Mouse (Mus musculus): ENCODE measurements around the gene Itpr1. TPM values are rescaled to one million over a fixed set of nuclear protein-coding genes. Genes with fewer than 3 reads are reported as not detected.
A peak's percentile ranks its signal among the peaks of the same experiment; 100 is the strongest.

Itpr1 gene
- polyA plus RNA-seq, 1 experiment from 2014 or later: 10.8 TPM

GRCm38 (mm10) chr6:108244571-108244970 lies 31.7 kb downstream of the Itpr1 start:
- peaks cover 40% of the 10 kb centered on the region for H3K4me1 ChIP-seq
- 74% methylated on average over 8 of the region's 8 CpGs for WGBS

GRCm38 (mm10) chr6:108246369-108247085 lies 33.6 kb downstream of the Itpr1 start:
- Histone ChIP-seq H3K27ac (replicated peaks) (0 out of 2 replicates have a peak overlapping the region, but pooled peaks have one; percentile 34), H3K4me3 (replicated peaks) (no peak overlapping the region), H3K36me3 (no peaks in the 10 kb centered on the region), H3K9ac (no peak overlapping the region), H3K27me3 (no peaks in the 10 kb centered on the region), H3K9me3 (replicated peaks) (no peaks in the 10 kb centered on the region), H3K4me1 (peaks cover 34% of the 10 kb centered on the region), H3K4me2 (replicated peaks) (no peak overlapping the region)
- no peak for ATAC-seq (ENCODE audit: insufficient number of reproducible peaks, low FRiP score, low TSS enrichment, low read depth)
- WGBS: 63% methylated on average over 3 of the region's 3 CpGs

More at GRCm38 (mm10) chr6:108244571-108244970, 31.7 kb downstream of the Itpr1 start:
- Histone ChIP-seq H3K9me3 (replicated peaks) (no peaks in the 10 kb centered on the region), H3K4me2 (replicated peaks) (no peak overlapping the region), H3K9ac (no peak overlapping the region), H3K27ac (replicated peaks) (no peak overlapping the region), H3K4me3 (replicated peaks) (no peak overlapping the region), H3K27me3 (no peaks in the 10 kb centered on the region), H3K36me3 (no peaks in the 10 kb centered on the region)
- no peak for ATAC-seq (ENCODE audit: insufficient number of reproducible peaks, low FRiP score, low TSS enrichment, low read depth)

GRCm38 (mm10) chr6:108247211-108247610 lies 34.3 kb downstream of the Itpr1 start:
- Histone ChIP-seq H3K9ac (no peak overlapping the region), H3K27me3 (no peaks in the 10 kb centered on the region), H3K4me3 (replicated peaks) (no peak overlapping the region), H3K4me1 (peaks cover 34% of the 10 kb centered on the region), H3K27ac (replicated peaks) (no peak overlapping the region), H3K36me3 (no peaks in the 10 kb centered on the region), H3K4me2 (replicated peaks) (no peak overlapping the region), H3K9me3 (replicated peaks) (no peaks in the 10 kb centered on the region)
- ATAC-seq (ENCODE audit: insufficient number of reproducible peaks, low FRiP score, low TSS enrichment, low read depth): no peak
- 70% methylated on average over 2 of the region's 3 CpGs for WGBS

GRCm38 (mm10) chr6:108248519-108248918 lies 35.6 kb downstream of the Itpr1 start:
- H3K9me3 ChIP-seq (replicated peaks): no peaks in the 10 kb centered on the region
- peak overlapping the region; percentile 79 for H3K27ac ChIP-seq (replicated peaks)
- peak; percentile 73 for ATAC-seq (ENCODE audit: insufficient number of reproducible peaks, low FRiP score, low TSS enrichment, low read depth)
- H3K4me2 ChIP-seq (replicated peaks): no peak overlapping the region
- WGBS: 11% methylated on average over 4 of the region's 4 CpGs
- H3K4me1 ChIP-seq: peaks cover 34% of the 10 kb centered on the region
- H3K36me3 ChIP-seq: no peaks in the 10 kb centered on the region
- no peaks in the 10 kb centered on the region for H3K27me3 ChIP-seq
- no peak overlapping the region for H3K4me3 ChIP-seq (replicated peaks)
- H3K9ac ChIP-seq: no peak overlapping the region

GRCm38 (mm10) chr6:108249031-108249917 lies 36.4 kb downstream of the Itpr1 start:
- no peaks in the 10 kb centered on the region for H3K36me3 ChIP-seq
- peaks cover 34% of the 10 kb centered on the region for H3K4me1 ChIP-seq
- no peak overlapping the region for H3K4me2 ChIP-seq (replicated peaks)
- no peak overlapping the region for H3K9ac ChIP-seq
- H3K27ac ChIP-seq (replicated peaks): peak overlapping the region; percentile 79
- H3K27me3 ChIP-seq: no peaks in the 10 kb centered on the region
- no peaks in the 10 kb centered on the region for H3K9me3 ChIP-seq (replicated peaks)
- no peak overlapping the region for H3K4me3 ChIP-seq (replicated peaks)
- WGBS: 19% methylated on average over 9 of the region's 9 CpGs
- peak; percentile 73 for ATAC-seq (ENCODE audit: insufficient number of reproducible peaks, low FRiP score, low TSS enrichment, low read depth)

- WGBS: 48% methylated on average over 3 of the region's 3 CpGs
These were observed 37.0 kb downstream of the Itpr1 start for GRCm38 (mm10) chr6:108249918-108250225.

GRCm38 (mm10) chr6:108250416-108250815 lies 37.5 kb downstream of the Itpr1 start:
- no peak overlapping the region for H3K27ac ChIP-seq (replicated peaks)
- no peaks in the 10 kb centered on the region for H3K9me3 ChIP-seq (replicated peaks)
- no peaks in the 10 kb centered on the region for H3K27me3 ChIP-seq
- no peak overlapping the region for H3K9ac ChIP-seq
- H3K4me3 ChIP-seq (replicated peaks): no peak overlapping the region
- H3K4me1 ChIP-seq: peaks cover 34% of the 10 kb centered on the region
- H3K36me3 ChIP-seq: no peaks in the 10 kb centered on the region
- no peak overlapping the region for H3K4me2 ChIP-seq (replicated peaks)
- WGBS: 69% methylated on average over 4 of the region's 4 CpGs
- no peak for ATAC-seq (ENCODE audit: insufficient number of reproducible peaks, low FRiP score, low TSS enrichment, low read depth)

More at GRCm38 (mm10) chr6:108249918-108250225, 37.0 kb downstream of the Itpr1 start:
- H3K4me3 ChIP-seq (replicated peaks): no peak overlapping the region
- no peak for ATAC-seq (ENCODE audit: insufficient number of reproducible peaks, low FRiP score, low TSS enrichment, low read depth)
- H3K9ac ChIP-seq: no peak overlapping the region
- no peaks in the 10 kb centered on the region for H3K36me3 ChIP-seq
- no peaks in the 10 kb centered on the region for H3K9me3 ChIP-seq (replicated peaks)
- H3K27me3 ChIP-seq: no peaks in the 10 kb centered on the region
- peaks cover 34% of the 10 kb centered on the region for H3K4me1 ChIP-seq
- no peak overlapping the region for H3K27ac ChIP-seq (replicated peaks)
- H3K4me2 ChIP-seq (replicated peaks): no peak overlapping the region

- 85% methylated on average over 13 of the region's 13 CpGs for WGBS
- Histone ChIP-seq H3K9me3 (replicated peaks) (no peaks in the 10 kb centered on the region), H3K27ac (replicated peaks) (no peak overlapping the region), H3K4me3 (replicated peaks) (no peak overlapping the region), H3K9ac (no peak overlapping the region), H3K4me2 (replicated peaks) (no peak overlapping the region), H3K36me3 (no peaks in the 10 kb centered on the region), H3K27me3 (no peaks in the 10 kb centered on the region), H3K4me1 (peaks cover 26% of the 10 kb centered on the region)
- ATAC-seq (ENCODE audit: insufficient number of reproducible peaks, low FRiP score, low TSS enrichment, low read depth): no peak
These were observed 39.9 kb downstream of the Itpr1 start for GRCm38 (mm10) chr6:108252565-108253360.

- Histone ChIP-seq H3K4me2 (replicated peaks) (no peak overlapping the region), H3K27ac (replicated peaks) (no peak overlapping the region), H3K4me3 (replicated peaks) (no peak overlapping the region), H3K9ac (no peak overlapping the region), H3K9me3 (replicated peaks) (no peaks in the 10 kb centered on the region), H3K27me3 (no peaks in the 10 kb centered on the region), H3K36me3 (no peaks in the 10 kb centered on the region), H3K4me1 (peaks cover 10% of the 10 kb centered on the region; the same call in 1 of the 2 replicates)
- ATAC-seq (ENCODE audit: insufficient number of reproducible peaks, low FRiP score, low TSS enrichment, low read depth): no peak
- 62% methylated on average over 9 of the region's 9 CpGs for WGBS
These were observed 41.5 kb downstream of the Itpr1 start for GRCm38 (mm10) chr6:108254132-108255064.

- no peaks in the 10 kb centered on the region for H3K36me3 ChIP-seq
- H3K27me3 ChIP-seq: no peaks in the 10 kb centered on the region
- H3K4me1 ChIP-seq: peaks cover 7% of the 10 kb centered on the region; the same call in 1 of the 2 replicates
- no peak for ATAC-seq (ENCODE audit: insufficient number of reproducible peaks, low FRiP score, low TSS enrichment, low read depth)
- H3K4me2 ChIP-seq (replicated peaks): no peak overlapping the region
- WGBS: 51% methylated on average over 4 of the region's 4 CpGs
- H3K9ac ChIP-seq: no peak overlapping the region
- no peaks in the 10 kb centered on the region for H3K9me3 ChIP-seq (replicated peaks)
- no peak overlapping the region for H3K27ac ChIP-seq (replicated peaks)
- H3K4me3 ChIP-seq (replicated peaks): no peak overlapping the region
These were observed 43.0 kb downstream of the Itpr1 start for GRCm38 (mm10) chr6:108255880-108256279.

Data from embryonic facial prominence, embryonic 15.5 days (tissue).